Mouse (Mus musculus): Measurements from ENCODE around the gene Ip6k2.

DNA sequence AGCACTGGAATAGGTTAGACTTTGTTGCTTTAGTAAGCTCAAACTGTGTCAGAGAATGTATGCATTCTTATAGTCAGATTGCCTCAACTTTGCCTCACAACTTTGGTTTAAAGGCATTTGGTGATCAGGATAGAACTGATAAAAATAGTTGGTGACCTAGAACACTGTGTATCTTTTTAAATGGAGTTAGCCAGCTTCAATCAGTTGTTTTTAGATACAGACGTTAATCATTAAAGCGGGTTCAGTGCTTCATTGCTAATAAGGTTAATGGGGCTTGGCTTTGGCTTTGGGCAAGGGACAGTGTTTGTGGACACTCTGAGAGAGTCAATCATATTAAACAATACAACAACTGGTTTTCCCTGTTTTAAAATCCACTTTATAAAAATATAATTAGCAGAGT, 11.7 kb downstream of the Ip6k2 start:
- TF ChIP-seq CTCF (conservative IDR thresholded peaks at IDR 0.05; ENCODE audit: low read length) = no peak
- TF ChIP-seq POU5F1 (IDR thresholded peaks at IDR 0.05; ENCODE audit: borderline replicate concordance, low read length) = no peak
- no peak for TF ChIP-seq NANOG (IDR thresholded peaks at IDR 0.05; ENCODE audit: borderline replicate concordance, low read length)
